Mouse (Mus musculus): Measurements from ENCODE around the gene Sik2. TPM values are rescaled to one million over a fixed set of nuclear protein-coding genes. Genes with fewer than 3 reads are reported as not detected.
A peak's percentile ranks its signal among the peaks of the same experiment; 100 is the strongest.

Sik2 gene
- polyA plus RNA-seq (2015; fragmentation: Nextera tagmentation; extraction: Ambion mirVana), result 20.5 and 20.7 TPM in 2 replicates

DNA sequence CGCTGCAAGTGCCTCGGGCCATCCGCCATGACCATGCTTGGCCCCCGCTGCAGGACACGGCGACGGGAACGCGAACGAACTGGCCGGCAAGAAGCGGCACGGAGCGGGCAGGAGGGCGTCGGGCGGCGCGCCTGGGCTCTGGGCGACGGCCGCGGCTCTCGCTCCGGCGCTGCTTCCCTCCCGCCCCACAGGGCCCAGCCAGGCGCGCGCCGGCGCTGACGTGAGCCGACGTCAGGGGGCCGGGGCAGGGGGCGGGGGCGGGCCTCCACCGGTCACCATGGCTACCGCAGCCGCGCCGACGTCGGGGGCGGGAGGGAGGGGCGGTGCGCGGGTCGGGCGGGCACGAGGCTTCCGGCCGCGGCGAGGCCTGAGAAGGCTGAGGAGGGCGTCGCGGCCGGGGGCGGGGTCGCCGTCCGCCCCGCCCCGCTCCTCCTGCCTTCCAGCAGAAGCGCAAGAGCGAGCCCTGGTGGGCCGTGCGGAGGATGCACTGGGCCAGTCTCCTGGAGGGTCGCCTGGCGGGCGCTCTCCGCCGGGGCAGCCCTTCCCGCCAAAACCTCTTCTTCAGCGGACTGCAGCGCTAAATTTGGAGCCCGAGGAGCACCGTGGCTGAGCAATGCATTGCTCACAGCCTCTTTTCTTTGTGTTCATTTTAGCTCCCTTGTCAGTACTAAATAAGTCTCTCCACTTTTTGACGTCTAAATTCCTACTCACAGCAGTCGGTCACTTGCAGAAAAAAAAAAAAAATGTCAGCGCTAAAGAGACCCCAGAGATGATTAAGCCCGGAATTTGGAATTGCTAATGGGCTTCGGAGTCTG is at the start of gene Sik2:
Gene Sik2 (minus strand): TSS at position 233 of the 815 bp plus-strand sequence.
- ATAC-seq (ENCODE audit: insufficient read depth, low FRiP score), result peak; percentile 98
- H3K4me1 ChIP-seq (ENCODE audit: control insufficient read depth, insufficient read depth, low read length), result peaks cover 6% of the 10 kb centered on the region
- peak within 1 kb of the TSS; percentile 94 for H3K27ac ChIP-seq (ENCODE audit: low read length)
- no peaks in the 10 kb centered on the region for H3K36me3 ChIP-seq (ENCODE audit: control insufficient read depth, insufficient read depth, low read length)
- H3K9me3 ChIP-seq (replicated peaks; ENCODE audit: control insufficient read depth, low read length), result no peaks in the 10 kb centered on the region
- no peaks in the 10 kb centered on the region for H3K27me3 ChIP-seq (ENCODE audit: control insufficient read depth, insufficient read depth, low read length)
- H3K4me2 ChIP-seq (ENCODE audit: low read depth, low read length), result peak within 1 kb of the TSS; percentile 83
- WGBS, result under 1% methylated on average over 64 of the region's 85 CpGs
- H3K4me3 ChIP-seq (replicated peaks; ENCODE audit: low read length), result peak within 1 kb of the TSS; percentile 92
- peak within 1 kb of the TSS; percentile 94 for H3K9ac ChIP-seq (ENCODE audit: low read length)

DNA sequence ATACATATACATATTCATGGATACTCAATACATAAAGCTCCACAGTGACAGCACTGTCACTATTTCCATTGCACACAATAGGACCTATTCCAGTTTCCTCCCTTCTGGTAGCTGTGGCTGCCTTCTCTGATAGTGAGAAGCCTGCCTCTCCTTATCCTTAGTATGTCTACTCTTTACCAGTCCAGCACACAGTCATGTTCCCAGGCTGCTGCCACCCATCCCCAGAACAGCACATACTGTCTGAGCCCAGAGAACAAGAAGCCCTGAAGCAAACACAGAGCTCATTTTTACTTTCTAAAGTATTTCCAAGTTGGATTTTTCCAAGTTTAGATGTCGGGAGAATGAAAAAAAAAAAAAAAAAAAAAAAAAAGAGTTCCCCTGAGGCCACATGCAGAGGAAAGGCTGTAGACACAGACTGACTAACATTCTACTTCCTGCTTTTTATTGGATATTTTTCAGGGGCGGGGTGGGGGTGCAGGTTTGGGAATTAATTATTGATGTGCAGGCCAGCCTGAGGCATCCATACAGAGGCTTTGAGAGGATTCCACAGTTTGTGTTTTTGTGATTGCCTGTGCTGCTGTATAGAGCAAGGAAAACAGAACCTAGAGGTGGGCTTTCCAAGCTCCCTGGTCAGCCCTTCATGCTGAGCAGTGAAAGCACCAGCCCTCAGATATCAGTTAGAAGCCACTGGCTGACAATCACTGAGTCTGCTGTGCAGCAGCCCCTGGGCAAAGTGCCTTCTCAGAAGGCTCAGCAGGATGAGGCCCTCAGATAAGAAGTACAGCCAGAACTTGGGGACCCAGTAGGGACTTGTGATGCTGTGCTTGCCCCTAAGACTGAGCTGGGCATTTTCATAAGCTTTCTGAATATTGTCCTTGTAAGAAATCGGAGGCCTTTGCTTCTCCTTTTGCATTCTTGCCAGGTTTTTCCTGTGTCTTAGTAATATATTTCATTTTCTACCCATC is 47.8 kb upstream of the Sik2 start:
- no peak overlapping the region for H3K9ac ChIP-seq (ENCODE audit: low read length)
- no peak overlapping the region for H3K4me2 ChIP-seq (ENCODE audit: low read depth, low read length)
- H3K36me3 ChIP-seq (ENCODE audit: control insufficient read depth, insufficient read depth, low read length), result no peaks in the 10 kb centered on the region
- no peak overlapping the region for H3K27ac ChIP-seq (ENCODE audit: low read length)
- 60% methylated on average over 3 of the region's 3 CpGs for WGBS
- H3K27me3 ChIP-seq (ENCODE audit: control insufficient read depth, insufficient read depth, low read length), result no peaks in the 10 kb centered on the region
- no peak overlapping the region for H3K4me3 ChIP-seq (replicated peaks; ENCODE audit: low read length)
- H3K4me1 ChIP-seq (ENCODE audit: control insufficient read depth, insufficient read depth, low read length), result no peaks in the 10 kb centered on the region
- H3K9me3 ChIP-seq (replicated peaks; ENCODE audit: control insufficient read depth, low read length), result no peaks in the 10 kb centered on the region
- ATAC-seq (ENCODE audit: insufficient read depth, low FRiP score), result no peak

- Histone ChIP-seq H3K4me1 (ENCODE audit: control insufficient read depth, insufficient read depth, low read length) (no peaks in the 10 kb centered on the region), H3K9ac (ENCODE audit: low read length) (no peak overlapping the region), H3K27me3 (ENCODE audit: control insufficient read depth, insufficient read depth, low read length) (no peaks in the 10 kb centered on the region), H3K4me3 (replicated peaks; ENCODE audit: low read length) (no peak overlapping the region), H3K4me2 (ENCODE audit: low read depth, low read length) (no peak overlapping the region), H3K27ac (ENCODE audit: low read length) (no peak overlapping the region), H3K9me3 (replicated peaks; ENCODE audit: control insufficient read depth, low read length) (no peaks in the 10 kb centered on the region), H3K36me3 (ENCODE audit: control insufficient read depth, insufficient read depth, low read length) (no peaks in the 10 kb centered on the region)
- WGBS, result 59% methylated on average over 3 of the region's 3 CpGs
- no peak for ATAC-seq (ENCODE audit: insufficient read depth, low FRiP score)
Observed at GRCm38 (mm10) chr9:51052180-51052579, 43.3 kb upstream of the Sik2 start.

GRCm38 (mm10) chr9:51042136-51042535 is 33.3 kb upstream of the Sik2 start:
- no peak for ATAC-seq (ENCODE audit: insufficient read depth, low FRiP score)
- no peaks in the 10 kb centered on the region for H3K36me3 ChIP-seq (ENCODE audit: control insufficient read depth, insufficient read depth, low read length)
- H3K4me1 ChIP-seq (ENCODE audit: control insufficient read depth, insufficient read depth, low read length), result no peaks in the 10 kb centered on the region
- 75% methylated on average over 6 of the region's 6 CpGs for WGBS
- no peaks in the 10 kb centered on the region for H3K27me3 ChIP-seq (ENCODE audit: control insufficient read depth, insufficient read depth, low read length)
- H3K4me2 ChIP-seq (ENCODE audit: low read depth, low read length), result no peak overlapping the region
- H3K4me3 ChIP-seq (replicated peaks; ENCODE audit: low read length), result no peak overlapping the region
- H3K9me3 ChIP-seq (replicated peaks; ENCODE audit: control insufficient read depth, low read length), result no peaks in the 10 kb centered on the region
- no peak overlapping the region for H3K27ac ChIP-seq (ENCODE audit: low read length)
- no peak overlapping the region for H3K9ac ChIP-seq (ENCODE audit: low read length)

DNA sequence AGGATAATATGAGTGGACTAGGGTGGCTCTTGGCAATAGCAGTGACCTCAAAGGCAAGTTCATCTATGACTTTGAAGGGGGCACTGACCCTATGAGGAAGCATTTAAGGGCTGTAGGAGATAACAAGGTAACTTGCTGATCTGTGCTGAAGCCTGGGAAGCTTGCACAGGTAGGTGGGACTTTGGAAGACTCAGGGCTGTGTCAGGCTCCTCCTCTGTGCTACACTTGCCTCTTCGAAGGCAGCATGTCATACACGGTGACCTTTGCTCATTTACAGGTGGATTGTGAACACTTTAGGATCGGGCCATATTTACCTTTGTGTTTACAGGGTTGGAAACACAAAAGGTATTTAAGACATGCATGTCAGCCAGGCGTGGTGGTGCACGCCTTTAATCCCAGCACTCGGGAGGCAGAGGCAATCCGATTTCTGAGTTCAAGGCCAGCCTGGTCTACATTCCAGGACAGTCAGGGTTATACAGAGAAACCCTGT is 32.7 kb upstream of the Sik2 start:
- no peaks in the 10 kb centered on the region for H3K4me1 ChIP-seq (ENCODE audit: control insufficient read depth, insufficient read depth, low read length)
- no peak overlapping the region for H3K4me2 ChIP-seq (ENCODE audit: low read depth, low read length)
- H3K27me3 ChIP-seq (ENCODE audit: control insufficient read depth, insufficient read depth, low read length), result no peaks in the 10 kb centered on the region
- no peak overlapping the region for H3K4me3 ChIP-seq (replicated peaks; ENCODE audit: low read length)
- 80% methylated on average over 7 of the region's 7 CpGs for WGBS
- no peak overlapping the region for H3K27ac ChIP-seq (ENCODE audit: low read length)
- no peak overlapping the region for H3K9ac ChIP-seq (ENCODE audit: low read length)
- H3K36me3 ChIP-seq (ENCODE audit: control insufficient read depth, insufficient read depth, low read length), result no peaks in the 10 kb centered on the region
- no peak for ATAC-seq (ENCODE audit: insufficient read depth, low FRiP score)
- no peaks in the 10 kb centered on the region for H3K9me3 ChIP-seq (replicated peaks; ENCODE audit: control insufficient read depth, low read length)

DNA sequence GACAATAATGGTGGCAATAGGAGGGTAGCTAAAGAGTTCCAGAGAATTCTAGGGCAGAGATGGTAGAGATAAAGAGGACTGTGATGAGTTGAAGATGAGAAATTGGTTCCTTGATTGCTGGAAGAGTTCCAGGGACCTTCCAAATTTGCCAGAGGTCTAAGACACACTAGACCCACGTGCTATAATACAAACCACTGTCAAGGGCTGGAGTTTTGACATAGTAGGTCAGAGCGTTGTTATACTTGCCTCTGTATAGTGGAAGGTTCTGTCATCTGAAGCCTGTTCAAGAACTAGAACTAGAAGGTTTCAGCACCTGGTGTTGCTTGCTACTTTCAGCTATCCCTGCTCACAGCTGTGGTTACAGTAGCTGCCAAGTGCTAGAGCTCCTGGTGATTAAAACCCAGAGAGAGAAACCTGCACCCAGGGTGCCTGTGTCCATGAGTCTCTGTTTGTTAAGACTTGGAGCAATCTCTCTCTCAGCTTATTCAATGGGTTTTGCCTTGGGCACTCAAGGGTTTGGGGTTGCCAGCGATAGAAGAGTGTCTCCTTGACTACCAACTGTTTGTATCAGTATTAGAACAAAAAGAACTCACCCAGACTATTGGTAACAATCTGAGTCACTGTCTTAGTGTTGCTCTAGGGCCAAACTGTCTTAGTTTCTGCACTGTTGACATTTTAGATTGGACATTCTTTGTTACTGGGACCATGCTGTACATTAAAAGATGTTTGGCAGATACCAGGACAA is 24.1 kb upstream of the Sik2 start:
- H3K4me2 ChIP-seq (ENCODE audit: low read depth, low read length), result no peak overlapping the region
- no peak overlapping the region for H3K9ac ChIP-seq (ENCODE audit: low read length)
- no peaks in the 10 kb centered on the region for H3K9me3 ChIP-seq (replicated peaks; ENCODE audit: control insufficient read depth, low read length)
- no peak overlapping the region for H3K4me3 ChIP-seq (replicated peaks; ENCODE audit: low read length)
- no peak overlapping the region for H3K27ac ChIP-seq (ENCODE audit: low read length)
- H3K27me3 ChIP-seq (ENCODE audit: control insufficient read depth, insufficient read depth, low read length), result no peaks in the 10 kb centered on the region
- H3K36me3 ChIP-seq (ENCODE audit: control insufficient read depth, insufficient read depth, low read length), result no peaks in the 10 kb centered on the region
- ATAC-seq (ENCODE audit: insufficient read depth, low FRiP score), result no peak
- 64% methylated on average over 3 of the region's 3 CpGs for WGBS
- 0 out of 2 replicates have a peak, but pooled peaks cover 4% of the 10 kb centered on the region for H3K4me1 ChIP-seq (ENCODE audit: control insufficient read depth, insufficient read depth, low read length)

DNA sequence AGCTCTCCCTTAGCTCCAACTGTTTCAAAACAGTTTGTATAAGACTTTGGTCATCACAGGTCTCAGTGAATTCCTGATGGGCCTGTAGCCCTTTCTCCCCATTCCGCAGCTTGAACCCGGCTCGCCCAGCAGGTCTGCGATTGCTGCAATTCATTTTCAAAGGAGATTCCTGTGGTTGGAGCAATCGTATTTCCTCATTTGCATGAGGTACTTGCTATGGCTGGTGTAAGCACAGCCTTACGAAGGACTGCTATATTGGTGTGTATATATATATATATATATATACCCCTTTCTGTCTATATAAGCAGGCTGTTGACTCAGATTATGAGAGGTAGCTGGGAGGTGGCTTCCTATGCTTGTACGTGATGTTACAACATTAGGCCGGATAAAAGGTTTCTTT is 23.4 kb upstream of the Sik2 start:
- Histone ChIP-seq H3K4me1 (ENCODE audit: control insufficient read depth, insufficient read depth, low read length) (0 out of 2 replicates have a peak, but pooled peaks cover 4% of the 10 kb centered on the region), H3K27ac (ENCODE audit: low read length) (no peak overlapping the region), H3K4me3 (replicated peaks; ENCODE audit: low read length) (no peak overlapping the region), H3K36me3 (ENCODE audit: control insufficient read depth, insufficient read depth, low read length) (no peaks in the 10 kb centered on the region), H3K4me2 (ENCODE audit: low read depth, low read length) (no peak overlapping the region), H3K27me3 (ENCODE audit: control insufficient read depth, insufficient read depth, low read length) (no peaks in the 10 kb centered on the region), H3K9ac (ENCODE audit: low read length) (no peak overlapping the region), H3K9me3 (replicated peaks; ENCODE audit: control insufficient read depth, low read length) (no peaks in the 10 kb centered on the region)
- WGBS, result 72% methylated on average over 8 of the region's 8 CpGs
- no peak for ATAC-seq (ENCODE audit: insufficient read depth, low FRiP score)

DNA sequence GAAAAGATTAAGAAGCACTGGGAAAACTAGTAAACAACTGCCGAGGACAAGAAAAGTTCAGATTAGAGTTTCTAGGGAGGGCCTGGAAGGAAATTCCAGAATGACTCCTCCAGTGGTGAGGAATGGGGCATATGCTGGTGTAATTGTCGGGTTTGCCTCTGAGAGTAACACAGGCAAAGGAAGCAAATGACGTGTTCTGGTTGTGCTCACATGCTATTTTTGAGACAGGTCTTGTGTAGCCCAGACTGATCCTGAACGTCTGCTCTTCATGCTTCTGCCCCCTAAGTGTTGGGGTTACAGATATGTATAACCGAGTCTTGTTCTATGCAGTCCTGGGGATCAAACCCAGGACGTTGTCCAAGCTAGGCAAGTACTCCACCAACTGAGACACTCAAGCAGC is 22.7 kb upstream of the Sik2 start:
- no peak overlapping the region for H3K9ac ChIP-seq (ENCODE audit: low read length)
- H3K27ac ChIP-seq (ENCODE audit: low read length), result no peak overlapping the region
- H3K27me3 ChIP-seq (ENCODE audit: control insufficient read depth, insufficient read depth, low read length), result no peaks in the 10 kb centered on the region
- 41% methylated on average over 6 of the region's 6 CpGs for WGBS
- H3K4me1 ChIP-seq (ENCODE audit: control insufficient read depth, insufficient read depth, low read length), result 0 out of 2 replicates have a peak, but pooled peaks cover 4% of the 10 kb centered on the region
- H3K36me3 ChIP-seq (ENCODE audit: control insufficient read depth, insufficient read depth, low read length), result no peaks in the 10 kb centered on the region
- no peak for ATAC-seq (ENCODE audit: insufficient read depth, low FRiP score)
- no peak overlapping the region for H3K4me3 ChIP-seq (replicated peaks; ENCODE audit: low read length)
- no peak overlapping the region for H3K4me2 ChIP-seq (ENCODE audit: low read depth, low read length)
- H3K9me3 ChIP-seq (replicated peaks; ENCODE audit: control insufficient read depth, low read length), result no peaks in the 10 kb centered on the region

Measured in stomach, embryonic 16.5 days (tissue).